Mouse (Mus musculus) limb, embryonic 10.5 days (tissue): ENCODE data around the gene Zfp784. TPM values are rescaled to one million over a fixed set of nuclear protein-coding genes. Genes with fewer than 3 reads are reported as not detected.
"Not testable (repeated sequence)": the region's sequence is repeated elsewhere in the genome, so short reads cannot be mapped to it uniquely, and the experiment has no call there.

Experiments
- DNase-seq: peaks from one replicate; pipeline ENCODE4 v3.0.0-alpha.2; 2017; ENCODE audit warnings: low spot score
- H3K27ac ChIP-seq: fragments of 300-500 bp; sonication (generic); 2 replicates; pipeline ENCODE4 v1.5.1; 2016; ENCODE audit warnings: mild to moderate bottlenecking
- H3K27me3 ChIP-seq: fragments of 300-500 bp; sonication (generic); 2 replicates; pipeline ENCODE4 v1.6.1; 2016; ENCODE audit warnings: low read depth, mild to moderate bottlenecking; ENCODE audit not compliant: poor library complexity, severe bottlenecking
- H3K36me3 ChIP-seq: fragments of 300-500 bp; sonication (generic); 2 replicates; pipeline ENCODE4 v1.6.1; 2016; ENCODE audit warnings: mild to moderate bottlenecking, moderate library complexity
- H3K4me1 ChIP-seq: fragments of 300-500 bp; sonication (generic); 2 replicates; pipeline ENCODE4 v1.6.1; 2016
- H3K4me3 ChIP-seq: fragments of 300-500 bp; sonication (generic); 2 replicates; pipeline ENCODE4 v1.5.1; 2016; ENCODE audit warnings: mild to moderate bottlenecking, moderate library complexity
- H3K9me3 ChIP-seq: fragments of 300-500 bp; sonication (generic); replicated peaks from 2 replicates; pipeline ENCODE4 v1.6.1; 2016; ENCODE audit warnings: mild to moderate bottlenecking
- WGBS: fragments of 180-500 bp; shearing (Covaris S2); methylation state at CpG from one replicate; pipeline ENCODE4 v1.1.7; 2016; 5-methylcytosine and 5-hydroxymethylcytosine counted together
- polyA plus RNA-seq: library from polyadenylated mRNA; unstranded; fragments of >200 nt; fragmentation: Nextera tagmentation; extraction: Ambion mirVana; gene quantifications from 2 replicates; pipeline ENCODE4 v1.2.1, GENCODE M21; 2016

Zfp784 gene
- polyA plus RNA-seq, 1 experiment from 2014 or later, result 4.0 TPM

GRCm38 (mm10) chr7:5033818-5034217 lies 4.4 kb downstream of the Zfp784 start, which contains the start of gene 4632433K11Rik:
4632433K11Rik (plus strand) TSS chr7:5034118.
- Histone ChIP-seq H3K4me1 (peaks cover 4% of the 10 kb centered on the region; the same call in 1 of the 2 replicates), H3K36me3 (peaks cover 80% of the 10 kb centered on the region), H3K4me3 (no peak within 1 kb of the TSS), H3K27me3 (peaks cover 14% of the 10 kb centered on the region; the same call in 1 of the 2 replicates), H3K27ac (no peak within 1 kb of the TSS), H3K9me3 (peaks cover 41% of the 10 kb centered on the region)
- DNase-seq, result no peak
- WGBS, result 87% methylated on average over 3 of the region's 3 CpGs

- WGBS, result 72% methylated on average over 46 of the region's 46 CpGs
- Histone ChIP-seq H3K36me3 (peaks cover 99% of the 10 kb centered on the region), H3K9me3 (peaks cover 41% of the 10 kb centered on the region), H3K27ac (no peak overlapping the region), H3K4me3 (peak overlapping the region; percentile 9; the same call in 1 of the 2 replicates), H3K27me3 (peaks cover 14% of the 10 kb centered on the region; the same call in 1 of the 2 replicates), H3K4me1 (no peaks in the 10 kb centered on the region)
- DNase-seq, result no peak
Observed at GRCm38 (mm10) chr7:5031496-5031895, 6.8 kb downstream of the Zfp784 start.

- Histone ChIP-seq H3K27me3 (peaks cover 14% of the 10 kb centered on the region; the same call in 1 of the 2 replicates), H3K4me3 (peak overlapping the region; percentile 9), H3K36me3 (peaks cover 99% of the 10 kb centered on the region), H3K27ac (no peak overlapping the region), H3K4me1 (no peaks in the 10 kb centered on the region), H3K9me3 (peaks cover 38% of the 10 kb centered on the region)
- no peak for DNase-seq
- 82% methylated on average over 63 of the region's 63 CpGs for WGBS
Observed at GRCm38 (mm10) chr7:5030554-5031275, 7.5 kb downstream of the Zfp784 start.

- Histone ChIP-seq H3K9me3 (peaks cover 37% of the 10 kb centered on the region), H3K36me3 (peaks cover 99% of the 10 kb centered on the region), H3K27ac (no peak overlapping the region), H3K4me1 (no peaks in the 10 kb centered on the region), H3K27me3 (peaks cover 14% of the 10 kb centered on the region; the same call in 1 of the 2 replicates), H3K4me3 (peak overlapping the region; percentile 9; the same call in 1 of the 2 replicates)
- no peak for DNase-seq
- 87% methylated on average over 21 of the region's 21 CpGs for WGBS
Observed at GRCm38 (mm10) chr7:5029946-5030345, 8.3 kb downstream of the Zfp784 start.

GRCm38 (mm10) chr7:5029543-5029942 lies 8.7 kb downstream of the Zfp784 start:
- no peak for DNase-seq
- Histone ChIP-seq H3K27ac (no peak overlapping the region), H3K4me1 (no peaks in the 10 kb centered on the region), H3K27me3 (peaks cover 14% of the 10 kb centered on the region; the same call in 1 of the 2 replicates), H3K9me3 (peaks cover 37% of the 10 kb centered on the region), H3K4me3 (peak overlapping the region; percentile 5; the same call in 1 of the 2 replicates), H3K36me3 (peaks cover 99% of the 10 kb centered on the region)
- 95% methylated on average over 22 of the region's 22 CpGs for WGBS

- Histone ChIP-seq H3K4me3 (peak overlapping the region; percentile 84), H3K4me1 (peaks cover 16% of the 10 kb centered on the region), H3K27ac (peak overlapping the region; percentile 97), H3K9me3 (no peaks in the 10 kb centered on the region), H3K36me3 (peaks cover 65% of the 10 kb centered on the region), H3K27me3 (no peaks in the 10 kb centered on the region)
- no peak for DNase-seq
- WGBS, result 60% methylated on average over 5 of the region's 5 CpGs
Observed at GRCm38 (mm10) chr7:5021197-5021596, 17.0 kb downstream of the Zfp784 start.

- DNase-seq, result no peak
- Histone ChIP-seq H3K36me3 (peaks cover 60% of the 10 kb centered on the region), H3K27me3 (no peaks in the 10 kb centered on the region), H3K9me3 (no peaks in the 10 kb centered on the region), H3K27ac (peak overlapping the region; percentile 97), H3K4me3 (peak overlapping the region; percentile 84), H3K4me1 (peaks cover 21% of the 10 kb centered on the region)
- whole genome bisulfite sequencing, result under 1% methylated on average over 14 of the region's 15 CpGs
Observed at GRCm38 (mm10) chr7:5020685-5021084, 17.6 kb downstream of the Zfp784 start.

- Histone ChIP-seq H3K36me3 (peaks cover 54% of the 10 kb centered on the region), H3K9me3 (no peaks in the 10 kb centered on the region), H3K4me1 (peaks cover 24% of the 10 kb centered on the region), H3K27me3 (no peaks in the 10 kb centered on the region), H3K4me3 (peak within 1 kb of the TSS; percentile 84), H3K27ac (peak within 1 kb of the TSS; percentile 97)
- under 1% methylated on average over 49 of the region's 49 CpGs for WGBS
- peak; percentile 100 for DNase-seq
Observed at GRCm38 (mm10) chr7:5020000-5020681, 18.1 kb downstream of the Zfp784 start, which contains the start of the genes Zfp865 and Ccdc106. Zfp865 (plus strand) TSS chr7:5020376. Ccdc106 (plus strand) TSS chr7:5020553.

GRCm38 (mm10) chr7:5019576-5019975 lies 18.7 kb downstream of the Zfp784 start:
- Histone ChIP-seq H3K4me1 (peaks cover 24% of the 10 kb centered on the region), H3K4me3 (peak overlapping the region; percentile 84), H3K27ac (peak overlapping the region; percentile 97), H3K36me3 (peaks cover 49% of the 10 kb centered on the region)
- not testable (repeated sequence) for H3K9me3 ChIP-seq, DNase-seq, H3K27me3 ChIP-seq
- WGBS, result 26% methylated on average over 8 of the region's 8 CpGs

GRCm38 (mm10) chr7:5017931-5018330 lies 20.3 kb downstream of the Zfp784 start:
- Histone ChIP-seq H3K4me3 (no peak overlapping the region; the same call in 1 of the 2 replicates), H3K4me1 (peaks cover 28% of the 10 kb centered on the region), H3K36me3 (peaks cover 35% of the 10 kb centered on the region), H3K9me3 (no peaks in the 10 kb centered on the region), H3K27ac (no peak overlapping the region), H3K27me3 (no peaks in the 10 kb centered on the region)
- 96% methylated on average over 21 of the region's 21 CpGs for WGBS
- DNase-seq, result no peak

GRCm38 (mm10) chr7:5017352-5017751 lies 20.9 kb downstream of the Zfp784 start:
- 91% methylated on average over 16 of the region's 16 CpGs for WGBS
- Histone ChIP-seq H3K4me3 (no peak overlapping the region), H3K4me1 (peaks cover 28% of the 10 kb centered on the region), H3K27me3 (no peaks in the 10 kb centered on the region), H3K27ac (no peak overlapping the region), H3K36me3 (peaks cover 35% of the 10 kb centered on the region), H3K9me3 (no peaks in the 10 kb centered on the region)
- DNase-seq, result no peak

- 96% methylated on average over 2 of the region's 2 CpGs for WGBS
Observed at GRCm38 (mm10) chr7:5016920-5017319, 21.3 kb downstream of the Zfp784 start.

GRCm38 (mm10) chr7:5016057-5016456 lies 22.2 kb downstream of the Zfp784 start:
- Histone ChIP-seq H3K9me3 (no peaks in the 10 kb centered on the region), H3K4me1 (peaks cover 18% of the 10 kb centered on the region), H3K27ac (peak overlapping the region; percentile 98), H3K36me3 (peaks cover 38% of the 10 kb centered on the region), H3K27me3 (no peaks in the 10 kb centered on the region), H3K4me3 (peak overlapping the region; percentile 69)
- DNase-seq, result no peak
- WGBS, result 69% methylated on average over 3 of the region's 3 CpGs

More at GRCm38 (mm10) chr7:5016920-5017319, 21.3 kb downstream of the Zfp784 start:
- no peak for DNase-seq
- Histone ChIP-seq H3K4me3 (no peak overlapping the region), H3K27ac (no peak overlapping the region), H3K4me1 (peaks cover 26% of the 10 kb centered on the region), H3K9me3 (no peaks in the 10 kb centered on the region), H3K36me3 (peaks cover 35% of the 10 kb centered on the region), H3K27me3 (no peaks in the 10 kb centered on the region)
